Mouse (Mus musculus) MEL (cell line): ENCODE results near the gene Rep15.

Experiments used
- CTCF ChIP-seq, 3 experiments: IDR thresholded peaks in 2 of 3; conservative IDR thresholded peaks in 1 of 3; 2 replicates each; pipeline ENCODE4 v1.5.1; 2011 to 2012; ENCODE audit warnings: low read length in 3 of 3, low read depth in 2 of 3, mild to moderate bottlenecking in 2 of 3, improper control_type of control experiment in 1 of 3, inconsistent platforms in 1 of 3, mixed read lengths in 1 of 3, moderate library complexity in 1 of 3; ENCODE audit not compliant: control insufficient read depth in 1 of 3, insufficient read depth in 1 of 3, poor library complexity in 1 of 3, severe bottlenecking in 1 of 3
- HCFC1 ChIP-seq: IDR thresholded peaks from 2 replicates; pipeline ENCODE4 v1.6.1; 2012; ENCODE audit warnings: low read depth, mild to moderate bottlenecking, inconsistent platforms, low read length, improper control_type of control experiment, moderate library complexity
- POLR2A ChIP-seq, 2 experiments: IDR thresholded peaks; 2 replicates each; pipeline ENCODE4 v1.6.1; 2011 to 2012; ENCODE audit warnings: low read length in 2 of 2, mild to moderate bottlenecking in 2 of 2, control low read depth in 1 of 2, improper control_type of control experiment in 1 of 2, low read depth in 1 of 2, moderate library complexity in 1 of 2; ENCODE audit not compliant: control insufficient read depth in 1 of 2, insufficient read depth in 1 of 2, poor library complexity in 1 of 2
- POLR2AphosphoS2 ChIP-seq: IDR thresholded peaks from 2 replicates; pipeline ENCODE4 v1.6.1; 2011; ENCODE audit warnings: low read length, improper control_type of control experiment
- TAL1 ChIP-seq: IDR thresholded peaks from 2 replicates; pipeline ENCODE4 v1.6.1; 2012; ENCODE audit warnings: mild to moderate bottlenecking, inconsistent platforms, low read length, moderate library complexity, mixed read lengths
- TCF12 ChIP-seq: IDR thresholded peaks from 2 replicates; pipeline ENCODE4 v1.6.1; 2014; ENCODE audit warnings: low read depth, mild to moderate bottlenecking, inconsistent platforms, low read length, improper control_type of control experiment, moderate library complexity

DNA sequence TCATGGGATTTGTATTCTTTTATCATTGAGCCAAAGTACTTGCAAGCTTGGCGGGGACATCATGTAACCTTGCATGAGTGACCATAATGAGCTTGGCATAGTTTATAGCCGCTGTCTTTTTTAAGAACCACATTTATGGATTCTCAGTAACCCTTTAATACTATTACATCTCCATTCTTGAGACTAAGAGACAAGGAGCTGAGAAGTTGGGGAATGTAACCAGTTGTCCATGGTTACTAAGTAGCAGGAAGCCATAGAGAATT lies 9.3 kb upstream of the Rep15 start:
- TF ChIP-seq POLR2A (IDR thresholded peaks at IDR 0.05; ENCODE audit: control insufficient read depth in 1 of 2, insufficient read depth in 1 of 2, low read depth in 1 of 2, low read length in 2 of 2, poor library complexity in 1 of 2): no peak
- TF ChIP-seq TCF12: no peak
- TF ChIP-seq CTCF (IDR thresholded peaks at IDR 0.05 in 2 of 3, conservative IDR thresholded peaks at IDR 0.05 in 1 of 3; ENCODE audit: control insufficient read depth in 1 of 3, insufficient read depth in 1 of 3, low read depth in 2 of 3, low read length in 3 of 3, poor library complexity in 1 of 3, severe bottlenecking in 1 of 3): no peak
- TF ChIP-seq TAL1: no peak
- TF ChIP-seq HCFC1: no peak
- no peak for TF ChIP-seq POLR2AphosphoS2
